Comparison of ENCODE assay signal across 18 mouse cellular contexts in the genomic region with DNA sequence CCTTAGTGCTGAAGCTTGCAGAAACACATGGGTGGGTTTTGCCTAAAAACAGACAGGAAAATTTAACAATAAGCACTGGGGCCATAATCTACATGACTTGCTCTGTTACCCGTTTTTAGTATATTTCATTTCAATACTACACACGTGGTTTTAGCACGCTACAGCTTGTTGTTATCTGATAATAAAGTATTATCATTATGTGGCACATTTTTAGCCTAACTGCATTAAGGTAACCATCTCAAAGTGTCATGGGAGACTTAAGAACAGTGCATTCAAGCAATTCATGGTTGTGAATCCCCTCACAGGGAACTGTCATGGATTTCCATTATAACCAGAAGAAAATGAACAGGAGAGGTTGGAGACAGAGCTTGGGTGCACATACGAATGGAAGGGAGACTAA. TPM values are rescaled to one million over a fixed set of nuclear protein-coding genes. Genes with fewer than 3 reads are reported as not detected.
"Had no signal": no experiment of that assay in that cellular context is flagged by ENCODE, and none has a peak within 500 bp of the region (broad histone marks: within the 10 kb centered on the region; RNA-seq: fewer than 3 reads in every experiment).

No protein-coding gene starts in this region.

- ATAC-seq: hindbrain, postnatal 0 days; midbrain, embryonic 15.5 days had no signal

- DNase-seq: kidney, adult 18-20 months; kidney, postnatal 10 days; layer of hippocampus, adult 9-11 months; layer of hippocampus, postnatal 36 days; lung, postnatal 14 days; retina, postnatal 1 day; right cerebral cortex, postnatal 4 days; spleen, adult 18-20 months; thymus, postnatal 36 days had no signal

- H3K4me2 ChIP-seq: limb, embryonic 12.5 days; lung, embryonic 15.5 days; midbrain, embryonic 11.5 days; midbrain, embryonic 15.5 days; neural tube, embryonic 12.5 days; stomach, embryonic 15.5 days had no signal

- H3K9ac ChIP-seq: limb, embryonic 12.5 days; lung, embryonic 15.5 days; midbrain, embryonic 15.5 days; neural tube, embryonic 12.5 days; stomach, embryonic 15.5 days had no signal

- H3K27ac ChIP-seq: hindbrain, postnatal 0 days; limb, embryonic 12.5 days; lung, embryonic 15.5 days; macrophage; midbrain, embryonic 15.5 days; neural tube, embryonic 12.5 days; stomach, embryonic 15.5 days had no signal

- H3K4me3 ChIP-seq: limb, embryonic 12.5 days; lung, embryonic 15.5 days; midbrain, embryonic 15.5 days; neural tube, embryonic 12.5 days; stomach, embryonic 15.5 days had no signal

- H3K27me3 ChIP-seq: lung, embryonic 15.5 days; midbrain, embryonic 15.5 days; neural tube, embryonic 12.5 days; stomach, embryonic 15.5 days had no signal

- H3K36me3 ChIP-seq: limb, embryonic 12.5 days; lung, embryonic 15.5 days; midbrain, embryonic 15.5 days; neural tube, embryonic 12.5 days; stomach, embryonic 15.5 days had no signal

- H3K9me3 ChIP-seq: limb, embryonic 12.5 days; lung, embryonic 15.5 days; midbrain, embryonic 15.5 days; neural tube, embryonic 12.5 days; stomach, embryonic 15.5 days had no signal

- H3K4me1 ChIP-seq: midbrain, embryonic 15.5 days; neural tube, embryonic 12.5 days had no signal

RNA-seq across cellular contexts. Expression of a gene that starts 43.7 kb away (rescaled TPM):
- total RNA-seq: liver, adult 2 months had no signal
